Mouse (Mus musculus): ENCODE results near the gene Ace2.

DNA sequence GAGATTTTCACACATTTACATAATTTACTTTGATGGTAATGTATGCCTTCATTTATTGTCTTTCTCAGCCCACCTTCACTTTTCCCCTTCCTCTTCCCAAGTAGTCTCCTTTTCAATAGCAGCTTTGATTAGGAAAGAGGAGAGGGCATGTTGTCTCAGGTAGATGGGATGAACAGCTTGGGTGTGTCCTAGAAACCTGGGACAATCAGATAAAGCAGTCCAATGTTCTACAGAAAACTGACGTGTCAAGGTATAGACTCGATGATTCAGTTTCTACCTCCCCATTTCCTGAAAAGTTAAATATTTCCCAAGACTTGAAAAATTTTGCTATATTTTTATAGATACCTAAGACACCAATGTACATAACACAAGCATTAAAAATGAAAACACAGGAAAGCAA is 39.7 kb downstream of the Ace2 start:
- TF ChIP-seq CTCF (IDR thresholded peaks at IDR 0.05; ENCODE audit: borderline replicate concordance, control insufficient read depth, extremely low read depth, insufficient read depth, low read length, poor library complexity), result no peak
- TF ChIP-seq POLR2A (IDR thresholded peaks at IDR 0.05; ENCODE audit: control insufficient read depth, extremely low read depth, insufficient read depth, low read length, poor library complexity), result no peak

Data from thymus, adult 2 months (tissue).